Mouse (Mus musculus): Measurements from ENCODE around the gene Clec4b1.
"Not testable (repeated sequence)": the region's sequence is repeated elsewhere in the genome, so short reads cannot be mapped to it uniquely, and the experiment has no call there.

Clec4b1 gene

GRCm38 (mm10) chr6:123049742-123050372, at the start of gene Clec4b1:
Gene Clec4b1, plus strand, starts transcription at chr6:123049962.
- no peak for DNase-seq (ENCODE audit: low spot score in 2 of 2)

- not testable (repeated sequence) for DNase-seq (ENCODE audit: low spot score in 2 of 2)
Measured at GRCm38 (mm10) chr6:123004696-123005095, 45.1 kb upstream of the Clec4b1 start.

GRCm38 (mm10) chr6:123005591-123005990, 44.2 kb upstream of the Clec4b1 start:
- DNase-seq (ENCODE audit: low spot score in 2 of 2): peak in 1 of 2 experiments; percentile 2

- no peak for DNase-seq (ENCODE audit: low spot score in 2 of 2)
Measured at GRCm38 (mm10) chr6:123095125-123095843, 45.5 kb downstream of the Clec4b1 start.

GRCm38 (mm10) chr6:123106128-123106527, 56.4 kb downstream of the Clec4b1 start, which contains the start of gene Clec4a2:
Gene Clec4a2, plus strand, starts transcription at chr6:123106428.
- DNase-seq (ENCODE audit: low spot score in 2 of 2): not testable (repeated sequence)
